Mouse (Mus musculus): ENCODE results near the gene Npw. TPM values are rescaled to one million over a fixed set of nuclear protein-coding genes. Genes with fewer than 3 reads are reported as not detected.

Gene Npw
- 0.47 and 0.65 TPM in 2 replicates for polyA plus RNA-seq (2021; fragmentation: Nextera tagmentation)
- long read RNA-seq, experiment 1: 0 reads
- long read RNA-seq, experiment 2: 0 reads

DNA sequence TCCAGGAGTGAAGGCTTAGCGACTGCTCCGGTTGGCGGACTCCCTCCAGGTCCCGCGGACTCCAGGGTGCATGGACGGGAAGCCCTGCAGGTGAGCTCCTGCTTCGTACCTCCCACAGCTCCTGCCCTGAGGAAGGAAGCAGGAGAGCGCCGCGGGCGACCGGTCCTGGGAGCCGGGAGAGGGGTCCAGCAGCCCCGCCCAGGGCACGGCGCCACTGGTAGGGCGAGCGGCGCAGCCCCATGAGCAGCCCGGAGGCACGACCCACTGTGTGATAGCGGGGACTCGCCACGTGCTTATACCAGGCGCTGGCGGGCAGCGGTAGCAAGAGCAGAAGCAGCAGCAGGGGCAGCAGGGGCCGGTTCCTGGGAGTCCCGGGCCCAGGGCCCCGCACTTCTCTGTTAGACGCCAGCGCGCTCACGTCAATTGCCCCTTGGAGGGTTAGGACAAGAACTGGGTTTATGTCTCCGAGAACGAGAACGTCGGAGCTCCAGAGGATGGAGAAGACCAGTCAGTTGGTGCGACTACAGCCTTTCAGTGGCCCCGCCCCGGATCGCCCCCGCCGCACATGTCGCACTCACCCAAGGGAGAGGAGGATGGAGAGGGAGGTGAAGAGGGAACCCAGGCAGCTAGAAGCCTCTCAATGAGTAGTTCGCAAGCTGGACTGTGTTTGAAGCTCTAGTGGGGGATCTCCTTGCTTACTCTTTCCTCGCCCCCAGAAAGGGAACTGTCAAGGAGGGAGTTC, at the start of gene Npw:
Gene Npw (minus strand): TSS at position 441 of the 742 bp plus-strand sequence.

GRCm38 (mm10) chr17:24706982-24707800, 48.9 kb upstream of the Npw start, which contains the start of gene Tbl3:
Gene Tbl3 (minus strand): TSS chr17:24707660.

DNA sequence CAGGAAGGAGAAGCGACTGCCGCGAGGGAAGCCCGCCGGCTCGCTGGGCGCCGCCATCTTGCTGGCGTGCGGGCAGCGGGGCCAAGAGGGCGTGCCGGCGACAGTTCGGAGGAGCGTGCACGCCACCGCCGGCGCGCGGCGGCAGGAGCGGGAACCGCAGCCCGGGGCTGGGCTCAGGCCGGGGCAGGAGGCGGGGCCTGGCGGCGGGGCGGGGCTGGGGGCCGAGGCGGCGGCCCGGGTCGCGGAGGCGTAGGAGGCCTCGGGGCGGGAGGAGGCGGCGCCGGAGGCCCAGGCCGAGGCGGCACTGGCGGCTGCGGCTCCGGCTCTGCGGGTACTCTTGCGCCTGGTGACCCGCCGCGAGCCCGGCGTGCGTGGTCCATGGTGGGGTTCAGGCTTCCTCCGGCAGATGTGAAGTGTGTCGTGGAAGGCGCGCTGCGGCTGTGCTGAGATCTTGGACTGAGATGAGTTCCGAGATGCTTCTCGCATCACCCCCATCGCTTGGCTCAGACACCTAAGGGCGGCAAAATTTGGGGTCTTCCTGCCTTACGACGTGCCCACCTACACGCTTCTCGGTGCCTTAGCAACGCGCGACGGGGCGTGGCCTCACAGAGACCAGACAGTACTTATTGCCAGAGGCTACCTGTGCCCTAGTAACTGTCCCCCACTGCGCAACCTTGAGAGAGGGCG, 37.9 kb upstream of the Npw start, which contains the start of the genes Gfer and Noxo1:
Gene Gfer (minus strand): TSS at position 146 of the 687 bp plus-strand sequence.
Gene Noxo1 (plus strand): TSS at position 224 of the 687 bp plus-strand sequence.

DNA sequence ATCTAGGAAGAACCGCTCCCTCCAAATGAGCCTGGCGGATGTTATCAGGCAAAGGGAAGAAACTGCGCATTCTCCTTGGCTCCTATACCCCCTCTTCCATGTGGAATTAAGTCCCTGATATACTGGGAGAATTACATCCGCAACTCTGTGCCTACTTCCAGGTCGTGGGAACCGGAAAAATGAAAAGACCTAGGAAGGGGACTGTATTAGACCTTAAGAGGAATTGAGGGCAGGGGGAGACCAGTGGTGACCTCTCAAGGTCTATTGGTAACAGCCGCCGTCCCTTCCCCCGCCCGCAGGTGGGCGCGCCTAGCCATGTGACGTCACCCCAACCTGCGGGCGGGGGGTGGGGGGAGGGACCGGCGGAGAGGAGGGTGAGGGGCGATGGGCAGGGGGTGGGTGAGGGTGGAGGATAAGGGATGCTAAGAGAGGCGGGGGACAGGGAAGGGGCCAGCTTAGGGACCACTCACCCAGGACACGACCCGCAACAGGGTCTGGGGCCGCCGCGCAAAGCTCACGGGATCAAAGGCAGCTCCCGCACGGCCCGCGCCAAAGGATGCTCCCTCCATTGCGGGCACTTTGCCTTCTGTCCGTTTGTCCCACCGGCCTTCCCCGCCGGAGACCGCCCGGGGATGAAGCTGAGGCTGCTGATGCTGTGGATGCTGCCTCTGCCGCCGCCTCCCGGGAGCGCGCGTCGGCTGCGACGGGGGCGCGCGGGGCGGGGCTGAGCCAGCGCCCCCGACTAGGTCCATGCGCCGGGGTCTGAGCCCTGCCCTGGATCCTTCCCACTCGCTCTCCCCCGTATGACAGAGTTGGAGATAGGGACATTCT, 31.2 kb upstream of the Npw start, which contains the start of gene Syngr3:
Gene Syngr3 (minus strand): TSS at position 705 of the 831 bp plus-strand sequence.

DNA sequence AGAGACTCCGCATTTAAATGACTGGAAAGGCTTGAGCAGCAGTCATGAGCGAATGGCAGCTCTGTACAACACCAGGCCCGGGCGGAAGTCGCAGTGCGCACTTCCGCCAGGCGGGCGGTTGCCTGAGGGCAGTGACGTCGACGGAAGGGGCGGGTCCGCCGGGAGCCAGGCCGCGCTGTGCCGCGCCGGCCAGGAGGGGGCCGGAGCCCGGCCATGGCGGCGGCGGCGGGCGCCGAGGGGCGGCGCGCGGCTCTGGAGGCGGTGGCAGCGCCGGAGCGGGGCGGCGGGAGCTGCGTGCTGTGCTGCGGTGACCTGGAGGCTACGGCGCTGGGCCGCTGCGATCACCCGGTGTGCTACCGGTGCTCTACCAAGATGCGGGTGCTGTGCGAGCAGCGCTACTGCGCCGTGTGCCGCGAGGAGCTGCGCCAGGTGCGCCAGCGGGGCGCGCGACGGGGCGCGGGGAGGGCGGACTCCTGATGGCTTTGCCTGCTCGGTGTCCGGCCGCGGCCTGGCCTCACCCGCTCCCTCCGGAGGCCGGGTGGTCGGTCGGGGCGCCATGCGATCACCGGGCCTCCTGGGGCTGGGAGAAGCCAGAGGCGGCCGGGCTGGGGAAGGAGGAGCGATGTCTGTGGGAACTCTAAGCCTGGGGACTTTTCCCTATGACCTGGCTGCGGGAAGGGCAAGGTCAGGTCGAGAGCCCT, 11.4 kb upstream of the Npw start, which contains the start of gene Zfp598:
Gene Zfp598 (plus strand): TSS at position 143 of the 701 bp plus-strand sequence.

DNA sequence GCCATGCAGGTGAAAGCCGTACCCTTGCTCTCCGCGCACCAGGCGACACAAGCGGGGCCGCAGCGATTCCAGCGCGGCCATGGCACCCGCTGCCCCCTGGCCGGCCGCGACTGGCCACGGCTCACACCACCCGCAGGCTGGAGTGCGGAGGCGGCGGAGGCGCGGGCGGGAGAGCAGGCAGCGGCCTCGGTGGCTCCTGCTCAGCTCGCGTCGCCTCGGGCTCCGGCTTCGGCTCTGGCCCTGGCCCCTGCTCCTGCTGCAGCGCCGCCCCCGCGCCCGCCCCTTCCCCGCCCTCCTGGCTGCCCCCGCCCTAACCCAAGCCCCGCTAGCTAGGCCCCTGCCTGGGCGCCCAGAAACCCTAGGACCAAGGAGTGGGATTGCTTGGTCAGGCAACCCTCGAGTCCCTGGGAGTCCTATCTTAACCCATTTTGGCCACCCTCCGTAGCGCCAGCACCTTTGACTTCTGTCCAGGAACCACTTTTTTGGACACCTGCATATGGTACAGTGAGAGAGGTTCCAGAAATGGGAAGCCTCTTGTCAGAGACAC, 8.1 kb downstream of the Npw start, which contains the start of gene Slc9a3r2:
Gene Slc9a3r2 (minus strand): TSS at position 258 of the 547 bp plus-strand sequence.

DNA sequence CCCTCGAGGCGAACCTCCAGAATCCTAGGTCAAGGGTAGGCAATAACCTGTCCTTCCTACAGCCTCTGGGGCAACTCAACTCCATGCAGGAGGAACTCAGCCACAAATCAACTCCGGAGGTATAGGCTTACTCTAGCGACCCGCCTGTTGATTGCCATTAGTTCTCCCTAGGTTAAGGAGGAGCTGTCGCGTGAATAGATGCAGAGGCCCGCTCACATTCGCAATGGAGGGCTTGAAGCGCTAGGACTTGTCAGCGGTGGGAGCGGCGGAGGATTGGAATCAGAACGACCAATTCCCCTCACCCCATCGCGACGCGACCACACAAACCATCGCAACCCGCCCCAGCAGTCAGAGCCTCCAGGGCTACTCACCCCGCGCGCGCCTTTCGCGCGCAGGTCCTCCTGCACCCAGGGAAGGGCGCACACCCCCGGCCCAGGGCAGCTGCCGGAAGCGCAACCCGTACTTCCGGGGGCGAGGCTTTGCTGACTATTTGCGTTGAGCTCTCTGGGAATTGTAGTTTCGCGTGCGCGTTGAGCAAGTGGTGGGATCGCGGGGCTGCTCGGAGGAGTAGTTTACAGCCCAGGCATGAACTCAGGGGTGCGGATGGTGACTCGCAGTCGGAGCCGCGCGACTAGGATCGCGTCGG, 26.0 kb downstream of the Npw start, which contains the start of the genes Tsc2 and Nthl1:
Gene Tsc2 (minus strand): TSS at position 464 of the 646 bp plus-strand sequence.
Gene Nthl1 (plus strand): TSS at position 514 of the 646 bp plus-strand sequence.

Other genes with a start within 250 kb of the Npw start
- 90.6 and 122 TPM in 2 replicates for gene Rnps1, start 243.9 kb downstream of the Npw start, polyA plus RNA-seq (2021; fragmentation: Nextera tagmentation)
- 78.8 and 90.8 TPM in 2 replicates for gene Eci1, start 231.8 kb downstream of the Npw start, polyA plus RNA-seq (2021; fragmentation: Nextera tagmentation)
- gene Dnase1l2, start 215.4 kb downstream of the Npw start, polyA plus RNA-seq (2021; fragmentation: Nextera tagmentation): 0.21 and 0.36 TPM in 2 replicates
- 10.7 and 12.9 TPM in 2 replicates for gene E4f1, start 188.1 kb downstream of the Npw start, polyA plus RNA-seq (2021; fragmentation: Nextera tagmentation)
- 93.6 and 113 TPM in 2 replicates for gene Pgp, start 188.1 kb downstream of the Npw start, polyA plus RNA-seq (2021; fragmentation: Nextera tagmentation)
- gene Bricd5, start 184.6 kb downstream of the Npw start, polyA plus RNA-seq (2021; fragmentation: Nextera tagmentation): 0.82 and 1.2 TPM in 2 replicates
- gene Mlst8, start 179.4 kb downstream of the Npw start, polyA plus RNA-seq (2021; fragmentation: Nextera tagmentation): 16.5 and 21.2 TPM in 2 replicates
- gene Caskin1, start 169.9 kb downstream of the Npw start, polyA plus RNA-seq (2021; fragmentation: Nextera tagmentation): 8.6 and 20.5 TPM in 2 replicates
- 20.3 TPM in 2 replicates for gene Traf7, start 130.5 kb downstream of the Npw start, polyA plus RNA-seq (2021; fragmentation: Nextera tagmentation)
- 51.2 and 58.9 TPM in 2 replicates for gene Rab26, start 124.2 kb downstream of the Npw start, polyA plus RNA-seq (2021; fragmentation: Nextera tagmentation)
- 4.8 and 5.4 TPM in 2 replicates for gene Pkd1, start 108.6 kb downstream of the Npw start, polyA plus RNA-seq (2021; fragmentation: Nextera tagmentation)
- 60.7 and 86.2 TPM in 2 replicates for gene Tsc2, start 25.8 kb downstream of the Npw start, polyA plus RNA-seq (2021; fragmentation: Nextera tagmentation)
- 5.6 and 5.9 TPM in 2 replicates for gene Nthl1, start 25.8 kb downstream of the Npw start, polyA plus RNA-seq (2021; fragmentation: Nextera tagmentation)
- gene Slc9a3r2, start 8.1 kb downstream of the Npw start, polyA plus RNA-seq (2021; fragmentation: Nextera tagmentation): 39.3 and 41.9 TPM in 2 replicates
- 1.3 and 2.4 TPM in 2 replicates for gene Zfp598, start 11.2 kb upstream of the Npw start, polyA plus RNA-seq (2021; fragmentation: Nextera tagmentation)
- gene Syngr3, start 31.5 kb upstream of the Npw start, polyA plus RNA-seq (2021; fragmentation: Nextera tagmentation): 282 and 371 TPM in 2 replicates
- gene Gfer, start 37.7 kb upstream of the Npw start, polyA plus RNA-seq (2021; fragmentation: Nextera tagmentation): 33.0 and 34.1 TPM in 2 replicates
- gene Noxo1, start 37.8 kb upstream of the Npw start, polyA plus RNA-seq (2021; fragmentation: Nextera tagmentation): 0.98 and 1.1 TPM in 2 replicates
- gene Tbl3, start 49.2 kb upstream of the Npw start, polyA plus RNA-seq (2021; fragmentation: Nextera tagmentation): 15.2 and 20.2 TPM in 2 replicates
- not detected in 2 replicates for gene Rnf151, start 59.6 kb upstream of the Npw start, polyA plus RNA-seq (2021; fragmentation: Nextera tagmentation)
- 1,532 and 1,546 TPM in 2 replicates for gene Rps2, start 59.7 kb upstream of the Npw start, polyA plus RNA-seq (2021; fragmentation: Nextera tagmentation)
- 938 and 1,009 TPM in 2 replicates for gene Ndufb10, start 66.0 kb upstream of the Npw start, polyA plus RNA-seq (2021; fragmentation: Nextera tagmentation)
- 0.19 and 0.53 TPM in 2 replicates for gene Rpl3l, start 69.4 kb upstream of the Npw start, polyA plus RNA-seq (2021; fragmentation: Nextera tagmentation)
- gene Msrb1, start 78.2 kb upstream of the Npw start, polyA plus RNA-seq (2021; fragmentation: Nextera tagmentation): 6.8 and 17.1 TPM in 2 replicates
- 0.55 and 0.97 TPM in 2 replicates for gene Hs3st6, start 94.5 kb upstream of the Npw start, polyA plus RNA-seq (2021; fragmentation: Nextera tagmentation)
- not detected in 2 replicates for gene Meiob, start 145.8 kb upstream of the Npw start, polyA plus RNA-seq (2021; fragmentation: Nextera tagmentation)
- 287 and 337 TPM in 2 replicates for gene Hagh, start 181.7 kb upstream of the Npw start, polyA plus RNA-seq (2021; fragmentation: Nextera tagmentation)
- 21.7 and 24.4 TPM in 2 replicates for gene Fahd1, start 191.9 kb upstream of the Npw start, polyA plus RNA-seq (2021; fragmentation: Nextera tagmentation)
- gene Igfals, start 207.5 kb upstream of the Npw start, polyA plus RNA-seq (2021; fragmentation: Nextera tagmentation): not detected in 2 replicates
- 42.6 and 58.2 TPM in 2 replicates for gene Nubp2, start 227.9 kb upstream of the Npw start, polyA plus RNA-seq (2021; fragmentation: Nextera tagmentation)
- 84.9 and 110 TPM in 2 replicates for gene Spsb3, start 228.2 kb upstream of the Npw start, polyA plus RNA-seq (2021; fragmentation: Nextera tagmentation)
- 15.5 and 16.2 TPM in 2 replicates for gene Eme2, start 236.6 kb upstream of the Npw start, polyA plus RNA-seq (2021; fragmentation: Nextera tagmentation)
- gene Mrps34, start 236.7 kb upstream of the Npw start, polyA plus RNA-seq (2021; fragmentation: Nextera tagmentation): 130 and 171 TPM in 2 replicates
- gene Nme3, start 238.0 kb upstream of the Npw start, polyA plus RNA-seq (2021; fragmentation: Nextera tagmentation): 117 and 135 TPM in 2 replicates